Mouse (Mus musculus): Measurements from ENCODE around the gene Scaper. TPM values are rescaled to one million over a fixed set of nuclear protein-coding genes. Genes with fewer than 3 reads are reported as not detected.

Scaper gene
- polyA plus RNA-seq, 1 experiment from 2014 or later: 13.4 TPM

DNA sequence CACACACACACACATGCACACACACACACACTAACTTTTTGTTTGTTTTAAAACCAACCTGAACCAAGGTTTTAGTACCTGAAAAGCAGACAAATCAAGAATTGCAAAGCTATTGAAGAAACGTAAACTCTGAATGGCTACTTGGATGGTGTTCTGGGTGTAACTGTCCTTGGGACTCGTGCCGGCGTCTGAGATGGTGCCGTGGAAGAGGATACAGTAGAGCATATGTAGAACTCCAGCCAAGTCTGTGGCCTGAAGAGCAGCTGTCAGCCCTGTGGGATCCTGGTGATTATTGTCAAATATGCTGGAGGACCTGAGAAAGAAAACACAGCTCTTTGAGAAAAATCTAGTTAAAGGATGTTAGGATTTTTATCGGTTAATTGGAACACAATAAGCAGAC is 351.8 kb downstream of the Scaper start:
- no peaks in the 10 kb centered on the region; the same call in 1 of the 2 replicates for H3K36me3 ChIP-seq
- no peak for ATAC-seq (ENCODE audit: insufficient number of reproducible peaks, low FRiP score, low TSS enrichment, low read depth)
- H3K4me2 ChIP-seq: no peak overlapping the region
- 80% methylated on average over 6 of the region's 6 CpGs for WGBS
- H3K27me3 ChIP-seq: no peaks in the 10 kb centered on the region
- no peak overlapping the region for H3K9ac ChIP-seq
- H3K4me1 ChIP-seq: no peaks in the 10 kb centered on the region
- H3K27ac ChIP-seq: no peak overlapping the region
- H3K4me3 ChIP-seq: no peak overlapping the region
- no peaks in the 10 kb centered on the region for H3K9me3 ChIP-seq

DNA sequence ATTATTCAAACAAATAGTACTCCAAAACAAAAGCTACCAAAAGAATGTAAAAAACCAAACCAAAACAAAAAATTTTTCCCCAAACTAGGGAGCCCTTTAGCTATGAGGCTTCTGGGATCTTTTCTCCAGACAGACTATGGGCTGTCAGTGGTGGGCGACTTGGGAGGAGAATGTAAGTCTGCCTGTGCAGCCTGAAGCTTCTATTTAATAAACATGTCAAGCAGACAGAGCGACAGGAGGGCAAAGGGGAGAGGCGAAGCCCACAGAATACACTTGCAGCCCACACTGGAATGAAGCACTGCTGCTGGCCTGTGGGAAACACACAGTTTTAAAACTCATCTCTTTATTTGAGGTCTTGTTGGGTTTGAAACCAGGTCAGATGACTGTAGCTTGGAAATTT is 356.5 kb downstream of the Scaper start:
- 33% methylated on average over 3 of the region's 3 CpGs for WGBS
- Histone ChIP-seq H3K36me3 (0 out of 2 replicates have a peak, but pooled peaks cover 5% of the 10 kb centered on the region), H3K4me3 (no peak overlapping the region), H3K27me3 (no peaks in the 10 kb centered on the region), H3K27ac (no peak overlapping the region), H3K4me1 (no peaks in the 10 kb centered on the region), H3K9ac (no peak overlapping the region), H3K4me2 (no peak overlapping the region), H3K9me3 (no peaks in the 10 kb centered on the region)
- no peak for ATAC-seq (ENCODE audit: insufficient number of reproducible peaks, low FRiP score, low TSS enrichment, low read depth)

DNA sequence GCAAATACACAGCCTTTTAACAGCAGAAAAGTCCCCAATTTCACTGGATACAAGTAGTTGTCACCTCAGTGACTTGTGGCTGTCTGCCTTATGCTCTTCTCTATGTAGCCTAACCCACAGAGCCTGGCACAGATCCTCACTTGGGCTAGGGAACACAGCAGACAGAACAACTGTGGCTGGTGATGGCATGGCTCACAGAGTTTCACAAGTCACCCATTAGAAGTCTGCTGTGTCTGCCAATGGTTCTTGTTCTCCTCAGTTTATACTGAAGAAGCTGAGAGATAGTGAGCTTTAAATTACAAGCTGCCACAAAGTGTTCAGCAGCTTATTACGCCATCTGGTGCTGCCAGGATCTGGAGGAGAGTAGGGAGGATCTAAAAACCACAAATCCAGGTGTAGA is 361.3 kb downstream of the Scaper start:
- Histone ChIP-seq H3K36me3 (0 out of 2 replicates have a peak, but pooled peaks cover 5% of the 10 kb centered on the region), H3K9me3 (no peaks in the 10 kb centered on the region), H3K27ac (no peak overlapping the region), H3K27me3 (no peaks in the 10 kb centered on the region), H3K4me2 (no peak overlapping the region), H3K4me1 (no peaks in the 10 kb centered on the region), H3K4me3 (no peak overlapping the region), H3K9ac (no peak overlapping the region)
- ATAC-seq (ENCODE audit: insufficient number of reproducible peaks, low FRiP score, low TSS enrichment, low read depth): no peak
- WGBS: 76% methylated on average over 1 of the region's 1 CpGs

DNA sequence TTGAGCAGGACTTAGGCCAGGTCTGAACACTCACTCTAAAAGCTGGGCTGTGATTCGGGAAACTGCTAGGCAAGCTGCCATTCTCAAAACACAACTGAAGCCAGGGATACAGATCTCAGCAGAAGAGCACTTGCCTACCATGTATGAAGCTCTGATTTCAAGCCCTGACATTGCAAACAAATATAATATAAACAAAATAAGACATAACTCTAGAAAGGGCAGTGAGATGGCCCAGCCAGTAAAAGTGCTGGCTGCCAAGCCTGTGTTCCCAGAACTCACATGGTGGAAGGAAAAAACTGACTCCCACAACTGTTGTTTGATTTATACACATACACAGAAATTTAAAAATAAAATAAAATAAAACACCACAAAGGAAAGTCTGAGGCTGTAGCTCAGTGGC is 366.8 kb downstream of the Scaper start:
- Histone ChIP-seq H3K4me1 (peaks cover 5% of the 10 kb centered on the region; the same call in 1 of the 2 replicates), H3K27ac (no peak overlapping the region), H3K36me3 (no peaks in the 10 kb centered on the region), H3K9ac (no peak overlapping the region), H3K27me3 (no peaks in the 10 kb centered on the region), H3K4me2 (no peak overlapping the region), H3K4me3 (no peak overlapping the region), H3K9me3 (no peaks in the 10 kb centered on the region)
- ATAC-seq (ENCODE audit: insufficient number of reproducible peaks, low FRiP score, low TSS enrichment, low read depth): no peak
- 80% methylated on average over 1 of the region's 1 CpGs for WGBS

DNA sequence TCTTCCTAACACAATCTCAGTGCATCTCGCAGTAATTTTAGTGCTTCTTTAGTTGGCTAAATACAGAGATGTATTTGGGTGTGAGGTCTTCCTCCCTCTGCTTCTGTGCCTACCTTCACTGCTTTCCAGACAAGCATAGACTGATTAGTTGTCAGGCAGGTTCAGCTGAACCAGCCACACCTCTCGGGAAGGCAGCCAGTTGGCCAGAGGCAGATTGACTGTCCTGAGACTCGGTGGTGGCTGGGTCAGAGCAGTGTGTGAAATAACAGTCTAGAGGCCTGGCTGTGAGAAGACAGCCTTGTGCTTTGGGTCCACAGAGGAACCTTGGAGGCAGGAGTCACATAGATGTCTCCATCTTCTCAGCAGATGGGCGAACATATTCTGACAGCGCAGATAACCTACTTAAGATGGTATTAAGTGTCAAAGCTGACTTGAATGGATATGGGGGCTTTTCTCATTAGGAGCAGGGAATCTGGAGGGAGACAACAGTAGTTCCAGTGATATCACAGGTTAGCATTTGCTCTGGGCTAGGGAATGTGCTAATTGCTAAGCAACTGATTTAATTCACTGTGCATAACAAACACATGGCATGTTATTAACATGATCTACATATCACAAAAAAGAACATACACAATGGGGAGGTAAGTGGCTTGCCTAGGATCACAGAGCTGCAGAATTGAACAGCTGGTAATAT is 369.3 kb downstream of the Scaper start:
- Histone ChIP-seq H3K4me3 (no peak overlapping the region), H3K9ac (no peak overlapping the region), H3K4me1 (peaks cover 5% of the 10 kb centered on the region; the same call in 1 of the 2 replicates), H3K27me3 (no peaks in the 10 kb centered on the region), H3K27ac (no peak overlapping the region), H3K4me2 (no peak overlapping the region), H3K36me3 (no peaks in the 10 kb centered on the region), H3K9me3 (no peaks in the 10 kb centered on the region)
- 37% methylated on average over 5 of the region's 5 CpGs for WGBS
- no peak for ATAC-seq (ENCODE audit: insufficient number of reproducible peaks, low FRiP score, low TSS enrichment, low read depth)

DNA sequence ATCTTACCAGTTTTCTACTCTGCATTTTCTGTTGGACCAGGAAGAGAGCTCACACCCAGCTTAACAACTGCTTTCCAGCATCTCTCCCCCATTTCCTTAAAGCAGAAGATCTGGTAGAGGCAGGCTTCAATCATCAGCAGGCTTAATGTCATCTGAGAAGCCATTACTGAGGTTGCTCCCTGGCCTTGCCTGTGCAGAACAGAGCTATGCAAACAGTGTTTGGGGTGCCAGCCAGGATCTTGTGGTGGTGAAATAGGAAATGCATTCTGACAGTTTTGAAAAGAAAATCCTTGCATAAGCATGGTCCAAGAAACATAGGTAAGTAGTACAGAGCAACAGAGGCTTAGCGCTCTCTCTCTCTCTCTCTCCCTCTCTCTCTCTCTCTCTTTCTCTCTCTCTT is 377.0 kb downstream of the Scaper start:
- Histone ChIP-seq H3K9me3 (no peaks in the 10 kb centered on the region), H3K4me2 (no peak overlapping the region), H3K9ac (no peak overlapping the region), H3K4me1 (0 out of 2 replicates have a peak, but pooled peaks cover 2% of the 10 kb centered on the region), H3K27ac (no peak overlapping the region), H3K27me3 (no peaks in the 10 kb centered on the region), H3K36me3 (no peaks in the 10 kb centered on the region), H3K4me3 (no peak overlapping the region)
- 85% methylated on average over 1 of the region's 1 CpGs for WGBS
- no peak for ATAC-seq (ENCODE audit: insufficient number of reproducible peaks, low FRiP score, low TSS enrichment, low read depth)

DNA sequence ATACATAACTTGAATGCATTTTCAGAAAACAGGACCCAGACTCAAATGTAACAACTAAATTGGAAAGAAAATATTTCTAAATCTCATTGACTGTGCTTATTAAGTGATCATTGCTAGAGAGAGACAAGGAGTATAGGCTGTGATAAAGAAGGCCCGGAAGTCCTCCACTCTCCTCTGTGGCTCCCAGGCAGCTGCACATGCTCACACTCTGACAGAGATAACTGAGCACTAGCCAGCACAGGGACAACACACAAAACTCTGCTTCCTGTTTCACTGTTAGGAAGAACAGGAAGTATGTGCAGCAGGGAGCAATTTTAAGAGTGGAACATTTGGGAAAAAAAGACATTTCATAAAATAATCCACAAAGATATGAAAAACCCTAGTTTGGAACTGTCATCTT is 382.9 kb downstream of the Scaper start:
- Histone ChIP-seq H3K36me3 (no peaks in the 10 kb centered on the region), H3K4me3 (no peak overlapping the region), H3K27ac (no peak overlapping the region), H3K9ac (no peak overlapping the region), H3K4me1 (0 out of 2 replicates have a peak, but pooled peaks cover 2% of the 10 kb centered on the region), H3K9me3 (no peaks in the 10 kb centered on the region), H3K27me3 (peaks cover 2% of the 10 kb centered on the region), H3K4me2 (no peak overlapping the region)
- ATAC-seq (ENCODE audit: insufficient number of reproducible peaks, low FRiP score, low TSS enrichment, low read depth): no peak
- WGBS: 60% methylated on average over 1 of the region's 1 CpGs

DNA sequence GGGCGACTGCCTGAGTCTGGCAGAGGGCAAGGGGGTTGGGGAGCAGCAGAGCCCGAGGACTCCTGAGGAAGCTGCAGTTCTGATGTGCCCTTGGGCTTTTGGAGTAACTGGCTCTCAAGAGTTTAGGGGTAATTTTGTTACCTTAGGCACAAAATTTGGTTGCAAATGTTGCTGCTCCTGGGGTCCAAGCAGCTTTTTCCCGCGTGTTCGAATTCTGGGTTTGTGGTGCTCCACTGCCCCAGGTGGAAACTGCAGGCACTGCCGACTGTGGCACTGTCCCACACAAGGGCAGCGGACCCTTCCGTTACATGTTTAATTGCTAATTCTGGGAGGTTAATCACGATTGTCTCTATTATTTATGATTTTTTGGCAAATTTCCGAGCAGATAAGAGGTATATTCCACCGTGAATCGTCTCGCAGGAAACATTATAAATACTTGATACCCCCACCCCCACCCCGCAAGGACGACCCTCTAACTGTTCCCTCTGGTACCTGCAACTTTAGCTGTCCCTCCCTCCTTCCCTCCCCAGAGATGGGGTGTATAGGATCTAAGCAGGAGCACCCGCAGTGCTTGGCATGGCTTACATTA is 388.5 kb downstream of the Scaper start:
- whole genome bisulfite sequencing: 9% methylated on average over 16 of the region's 16 CpGs
- Histone ChIP-seq H3K4me2 (0 out of 2 replicates have a peak overlapping the region, but pooled peaks have one; percentile 3), H3K27me3 (peaks cover 56% of the 10 kb centered on the region)

DNA sequence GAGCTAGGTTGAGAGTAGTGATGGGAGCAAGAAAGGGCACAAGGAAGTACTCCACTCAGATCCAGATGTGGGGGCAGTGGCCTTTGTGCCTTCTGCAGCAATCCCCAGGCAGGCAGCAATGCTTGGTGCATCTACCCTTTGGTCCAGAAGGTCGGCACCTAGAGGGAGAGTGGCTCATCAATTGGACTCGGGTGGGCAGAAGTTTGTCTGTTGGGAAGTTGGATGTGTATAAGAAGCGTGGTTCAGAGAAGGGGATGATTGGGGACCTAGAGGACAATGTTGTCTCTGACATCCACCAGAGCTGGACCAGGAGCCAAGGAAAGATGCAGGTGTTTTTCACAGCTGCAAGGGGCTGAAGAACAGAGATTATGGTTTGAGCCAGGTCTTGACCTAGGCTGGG is 389.0 kb downstream of the Scaper start:
- H3K27me3 ChIP-seq: peaks cover 61% of the 10 kb centered on the region
- no peak overlapping the region for H3K4me3 ChIP-seq
- no peaks in the 10 kb centered on the region for H3K9me3 ChIP-seq
- no peak for ATAC-seq (ENCODE audit: insufficient number of reproducible peaks, low FRiP score, low TSS enrichment, low read depth)
- no peaks in the 10 kb centered on the region for H3K36me3 ChIP-seq
- H3K27ac ChIP-seq: no peak overlapping the region
- no peak overlapping the region for H3K9ac ChIP-seq
- 20% methylated on average over 3 of the region's 3 CpGs for WGBS
- H3K4me1 ChIP-seq: peaks cover 30% of the 10 kb centered on the region
- H3K4me2 ChIP-seq: no peak overlapping the region

More for the DNA sequence above, 388.5 kb downstream of the Scaper start:
- peaks cover 25% of the 10 kb centered on the region for H3K4me1 ChIP-seq
- H3K9ac ChIP-seq: no peak overlapping the region
- no peaks in the 10 kb centered on the region for H3K36me3 ChIP-seq
- no peak overlapping the region for H3K27ac ChIP-seq
- no peaks in the 10 kb centered on the region for H3K9me3 ChIP-seq
- ATAC-seq (ENCODE audit: insufficient number of reproducible peaks, low FRiP score, low TSS enrichment, low read depth): no peak
- H3K4me3 ChIP-seq: no peak overlapping the region

DNA sequence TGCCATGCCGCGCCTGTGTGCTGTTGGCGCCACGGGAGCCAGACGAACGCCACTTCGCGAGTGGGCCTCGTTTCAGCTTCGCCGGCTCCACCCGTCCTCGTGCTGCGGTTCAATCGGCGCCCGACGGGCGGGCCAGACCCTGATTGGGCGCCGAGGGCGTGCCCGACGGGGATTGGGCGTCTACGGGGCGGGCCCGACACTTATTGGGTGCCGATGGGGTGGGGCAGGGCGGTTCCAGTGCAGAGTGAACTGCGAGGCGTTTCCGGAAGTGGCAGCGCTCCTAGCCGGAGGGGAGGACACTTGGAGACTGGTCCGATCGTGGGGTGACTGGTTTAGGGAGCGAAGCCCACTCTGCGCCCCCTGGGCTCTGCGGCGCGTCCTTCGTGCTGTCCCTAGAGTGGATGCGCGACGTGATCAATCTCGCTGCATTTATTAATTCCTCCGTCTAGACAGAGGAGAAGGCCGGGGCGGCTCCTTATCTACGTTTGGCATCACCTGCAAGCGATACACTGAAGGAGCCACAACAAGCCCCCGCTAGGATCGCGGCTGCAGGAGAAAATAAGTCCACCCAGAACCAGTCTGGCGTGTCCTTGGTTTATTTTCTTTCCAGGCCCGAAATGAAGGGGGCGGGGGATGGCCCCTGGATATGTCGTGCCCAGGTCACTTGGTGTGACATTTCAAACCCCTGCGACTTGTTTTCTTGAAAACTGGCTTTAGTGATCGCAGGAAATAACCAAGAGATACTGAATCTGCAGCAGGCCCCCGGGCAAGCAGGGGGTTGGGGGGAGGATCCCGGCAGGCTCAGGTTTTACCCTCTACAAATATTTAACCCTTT is 391.5 kb downstream of the Scaper start:
- no peak overlapping the region for H3K9ac ChIP-seq
- no peak overlapping the region for H3K27ac ChIP-seq
- no peaks in the 10 kb centered on the region for H3K9me3 ChIP-seq
- peak; percentile 17; the same call in 1 of the 2 replicates for ATAC-seq (ENCODE audit: insufficient number of reproducible peaks, low FRiP score, low TSS enrichment, low read depth)
- no peaks in the 10 kb centered on the region for H3K36me3 ChIP-seq
- WGBS: 2% methylated on average over 63 of the region's 63 CpGs
- H3K4me3 ChIP-seq: peak overlapping the region; percentile 33
- peak overlapping the region; percentile 48 for H3K4me2 ChIP-seq
- peaks cover 86% of the 10 kb centered on the region for H3K27me3 ChIP-seq
- peaks cover 45% of the 10 kb centered on the region for H3K4me1 ChIP-seq

DNA sequence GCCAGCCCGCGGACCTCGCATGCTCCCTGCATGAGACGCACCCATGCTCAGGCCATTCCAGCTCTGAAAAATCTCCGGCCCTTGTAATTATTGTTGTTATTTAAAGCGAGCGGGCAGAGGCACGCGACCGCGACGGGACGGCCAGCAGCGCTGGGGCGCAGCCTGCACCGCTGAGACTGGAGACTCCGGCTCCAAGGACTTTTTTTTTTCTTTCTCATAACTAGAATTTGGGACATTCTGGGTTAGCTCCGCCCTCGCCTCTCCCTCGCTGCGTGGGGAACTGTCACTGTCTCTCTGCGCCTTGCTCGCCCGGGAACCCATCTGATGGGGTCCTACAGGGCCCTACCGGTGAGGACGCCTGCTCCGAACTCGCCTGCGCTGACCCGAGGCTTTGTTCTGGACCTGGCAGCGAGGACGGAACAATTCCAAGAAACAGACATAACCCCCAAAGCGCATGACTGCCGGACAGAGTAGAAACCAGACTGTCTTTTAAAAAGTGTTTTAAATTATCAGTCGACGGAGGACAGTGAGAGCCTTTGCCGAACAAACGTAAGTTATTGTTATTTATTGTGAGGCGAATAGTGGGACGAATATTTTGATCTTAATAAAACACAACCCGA is 392.3 kb downstream of the Scaper start:
- Histone ChIP-seq H3K4me1 (peaks cover 52% of the 10 kb centered on the region), H3K27ac (no peak overlapping the region), H3K27me3 (peaks cover 93% of the 10 kb centered on the region), H3K9ac (no peak overlapping the region), H3K4me3 (peak overlapping the region; percentile 33), H3K9me3 (no peaks in the 10 kb centered on the region), H3K4me2 (peak overlapping the region; percentile 48), H3K36me3 (no peaks in the 10 kb centered on the region)
- ATAC-seq (ENCODE audit: insufficient number of reproducible peaks, low FRiP score, low TSS enrichment, low read depth): no peak
- WGBS: 6% methylated on average over 41 of the region's 41 CpGs

Data from limb, embryonic 15.5 days (tissue).